In the genomic region with DNA sequence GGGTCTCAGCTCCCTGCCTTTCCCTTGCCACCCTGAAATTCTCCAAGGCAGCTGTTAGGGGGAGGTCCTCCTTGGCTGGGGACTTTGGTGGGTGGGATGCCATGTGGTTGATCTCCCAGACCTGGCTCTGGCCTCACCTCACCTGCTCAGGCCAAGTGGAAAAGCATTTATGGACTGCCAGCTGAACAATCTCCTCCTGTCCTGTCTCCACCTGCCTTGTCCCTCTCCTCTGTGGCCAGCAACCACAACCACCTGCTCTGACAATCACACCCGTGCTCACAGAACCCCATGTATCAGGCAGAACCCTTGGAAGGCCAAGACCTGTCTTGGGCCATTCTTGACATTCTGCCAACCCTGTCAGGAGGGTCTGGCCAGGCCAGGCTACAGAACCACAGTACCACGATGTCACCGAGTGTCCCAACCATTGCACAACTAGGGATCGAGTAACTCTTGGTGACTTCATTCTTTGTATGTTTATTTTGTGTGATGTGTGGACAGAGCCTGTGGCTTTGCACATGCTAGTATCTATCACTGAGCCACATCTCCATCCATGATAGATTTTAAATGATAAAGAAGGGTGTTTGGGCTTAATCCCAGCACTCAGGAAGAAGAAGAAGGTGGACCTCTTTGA, we compare ENCODE assay signal across 20 mouse cellular contexts. TPM values are rescaled to one million over a fixed set of nuclear protein-coding genes. Genes with fewer than 3 reads are reported as not detected.
"Had no signal": no experiment of that assay in that cellular context is flagged by ENCODE, and none has a peak within 500 bp of the region (broad histone marks: within the 10 kb centered on the region; RNA-seq: fewer than 3 reads in every experiment).

No protein-coding gene starts in this region.

- H3K9me3 ChIP-seq: intestine, embryonic 15.5 days; kidney, embryonic 15.5 days; limb, embryonic 13.5 days; liver, embryonic 13.5 days; midbrain, embryonic 13.5 days; neural tube, embryonic 12.5 days; neural tube, embryonic 15.5 days had no signal

- H3K27ac ChIP-seq: intestine, embryonic 15.5 days; kidney, embryonic 15.5 days; limb, embryonic 13.5 days; liver, embryonic 13.5 days; macrophage; midbrain, embryonic 13.5 days; neural tube, embryonic 12.5 days; neural tube, embryonic 15.5 days; stomach, postnatal 0 days had no signal

- H3K36me3 ChIP-seq: intestine, embryonic 15.5 days; kidney, embryonic 15.5 days; limb, embryonic 13.5 days; liver, embryonic 13.5 days; midbrain, embryonic 13.5 days; neural tube, embryonic 12.5 days; neural tube, embryonic 15.5 days had no signal

- H3K4me2 ChIP-seq: intestine, embryonic 15.5 days; kidney, embryonic 15.5 days; limb, embryonic 13.5 days; liver, embryonic 13.5 days; lung, embryonic 14.5 days; midbrain, embryonic 13.5 days; neural tube, embryonic 12.5 days; neural tube, embryonic 15.5 days had no signal

- H3K27me3 ChIP-seq: intestine, embryonic 15.5 days had no signal

- H3K9ac ChIP-seq: intestine, embryonic 15.5 days; kidney, embryonic 15.5 days; limb, embryonic 13.5 days; liver, embryonic 13.5 days; lung, embryonic 14.5 days; midbrain, embryonic 13.5 days; neural tube, embryonic 12.5 days; neural tube, embryonic 15.5 days had no signal

- H3K4me3 ChIP-seq: intestine, embryonic 15.5 days; kidney, embryonic 15.5 days; limb, embryonic 13.5 days; liver, embryonic 13.5 days; midbrain, embryonic 13.5 days; neural tube, embryonic 12.5 days; neural tube, embryonic 15.5 days had no signal

- DNase-seq: kidney, adult 11 months; kidney, adult 8-10 months; kidney, postnatal 10 days; kidney, postnatal 36 days; left cerebral cortex, postnatal 4 days; liver, embryonic 13.5 days; lung, embryonic 14.5 days; right cerebral cortex, postnatal 25 days; thymus, adult 2 months; thymus, postnatal 25 days had no signal

- ATAC-seq: intestine, embryonic 15.5 days; lung, postnatal 0 days; midbrain, embryonic 13.5 days had no signal

RNA-seq across cellular contexts. Expression of gene Flrt1, which starts 20.1 kb away (rescaled TPM):
- total RNA-seq: megakaryocyte, adult 5-6 weeks had no signal
- polyA plus RNA-seq: macrophage had no signal
